Mouse (Mus musculus): ENCODE results near the gene Alpl.
A peak's percentile ranks its signal among the peaks of the same experiment; 100 is the strongest.

Alpl gene

DNA sequence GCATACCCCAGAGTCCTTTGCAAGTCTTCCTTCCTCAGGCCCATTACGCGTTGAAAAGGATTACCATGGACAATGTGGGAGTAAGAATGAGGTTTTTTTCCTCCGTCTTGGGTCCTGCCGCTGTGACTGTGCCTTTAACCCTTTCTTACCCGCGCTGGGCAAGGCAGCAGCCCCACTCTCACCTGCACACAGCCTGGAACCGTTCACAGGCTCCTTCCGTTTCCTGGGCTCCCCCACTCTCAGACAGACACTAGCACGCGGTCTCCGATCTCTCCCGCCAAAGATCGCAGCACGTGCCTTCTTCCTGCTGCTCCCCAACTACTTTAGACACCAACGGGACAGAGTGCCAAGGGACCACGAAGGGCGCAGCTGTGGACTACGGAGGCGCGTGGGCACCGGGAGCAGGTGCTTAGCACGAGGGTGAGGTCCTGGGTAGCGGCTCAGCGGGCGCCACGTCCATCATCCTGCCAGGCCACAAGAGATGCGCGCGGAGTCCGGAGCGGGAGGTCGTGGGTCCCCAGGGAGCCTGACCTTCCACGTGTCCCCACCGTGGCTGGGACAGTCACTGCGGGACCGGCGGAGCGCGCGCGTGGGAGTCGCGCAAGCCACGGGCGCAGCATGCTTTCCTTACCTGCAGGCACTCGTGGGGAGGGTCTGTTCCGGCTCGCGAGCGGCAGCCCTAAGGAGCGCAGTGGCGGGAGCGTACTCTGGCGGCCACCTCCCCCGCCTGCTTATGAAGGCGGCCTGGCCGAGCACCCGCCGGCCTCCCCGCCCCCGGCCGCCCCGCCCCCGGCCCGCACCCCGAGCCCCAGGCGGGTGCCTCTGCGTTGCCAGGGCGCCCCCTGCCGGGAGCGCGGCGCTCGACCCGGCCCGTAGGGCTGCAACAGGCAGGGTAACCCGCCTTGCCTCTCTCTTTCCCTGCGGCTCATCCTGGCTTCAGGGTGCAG is at the start of gene Alpl:
TSS of gene Alpl (minus strand) at position 774 of the 947 bp plus-strand sequence.
- no peak for DNase-seq (ENCODE audit: low read depth, low spot score)

- peak; percentile 72 for DNase-seq (ENCODE audit: low read depth, low spot score)
Measured at GRCm38 (mm10) chr4:137844656-137845055, 48.5 kb upstream of the Alpl start.

GRCm38 (mm10) chr4:137839452-137839851 is 43.3 kb upstream of the Alpl start:
- DNase-seq (ENCODE audit: low read depth, low spot score) = no peak

GRCm38 (mm10) chr4:137838791-137839190 is 42.6 kb upstream of the Alpl start:
- DNase-seq (ENCODE audit: low read depth, low spot score) = no peak

GRCm38 (mm10) chr4:137837792-137838191 is 41.6 kb upstream of the Alpl start:
- DNase-seq (ENCODE audit: low read depth, low spot score) = peak; percentile 86

DNA sequence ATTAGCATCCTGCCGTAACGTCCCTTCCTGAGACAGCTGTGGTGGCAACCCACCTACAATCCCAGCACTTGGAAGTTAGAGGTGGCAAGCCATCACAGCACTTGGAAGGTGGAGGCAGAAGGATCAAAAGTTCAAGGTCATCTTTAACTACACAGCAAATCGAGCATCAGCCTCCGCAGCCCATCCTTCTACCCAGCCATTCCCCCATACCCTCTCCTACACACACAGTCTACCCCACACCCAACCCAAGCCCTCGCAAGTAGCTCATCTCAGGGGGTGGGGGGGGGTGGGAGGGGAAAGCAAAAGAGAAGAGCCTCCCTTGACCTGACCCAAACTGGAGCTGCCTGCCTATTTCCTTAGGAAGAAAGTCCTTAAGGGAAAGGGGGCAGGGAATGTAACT is 40.6 kb upstream of the Alpl start:
- DNase-seq (ENCODE audit: low read depth, low spot score) = no peak

- DNase-seq (ENCODE audit: low read depth, low spot score) = peak; percentile 74
Measured at GRCm38 (mm10) chr4:137835624-137836337, 39.6 kb upstream of the Alpl start.

- no peak for DNase-seq (ENCODE audit: low read depth, low spot score)
Measured at GRCm38 (mm10) chr4:137831598-137831997, 35.4 kb upstream of the Alpl start.

DNA sequence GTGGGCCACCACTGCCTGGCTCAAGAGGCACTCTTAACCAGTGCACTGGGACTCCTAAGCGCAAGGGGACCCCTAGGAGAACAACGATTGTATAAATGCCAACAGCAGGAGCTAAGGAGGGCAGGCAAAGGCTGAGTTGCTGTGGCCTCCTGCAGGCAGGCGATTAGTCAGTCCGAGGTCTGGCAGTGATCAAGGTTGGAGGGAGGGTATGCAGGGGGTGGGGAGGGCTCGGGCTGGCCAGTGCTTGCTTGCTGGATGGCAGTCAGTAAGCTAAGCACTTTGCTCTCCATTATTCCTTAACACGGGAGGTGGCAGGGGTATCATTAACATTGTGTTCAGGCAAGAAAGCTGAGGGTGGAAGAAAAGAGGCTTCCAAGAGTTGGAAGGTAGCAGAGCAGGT is 34.2 kb upstream of the Alpl start:
- no peak for DNase-seq (ENCODE audit: low read depth, low spot score)

DNA sequence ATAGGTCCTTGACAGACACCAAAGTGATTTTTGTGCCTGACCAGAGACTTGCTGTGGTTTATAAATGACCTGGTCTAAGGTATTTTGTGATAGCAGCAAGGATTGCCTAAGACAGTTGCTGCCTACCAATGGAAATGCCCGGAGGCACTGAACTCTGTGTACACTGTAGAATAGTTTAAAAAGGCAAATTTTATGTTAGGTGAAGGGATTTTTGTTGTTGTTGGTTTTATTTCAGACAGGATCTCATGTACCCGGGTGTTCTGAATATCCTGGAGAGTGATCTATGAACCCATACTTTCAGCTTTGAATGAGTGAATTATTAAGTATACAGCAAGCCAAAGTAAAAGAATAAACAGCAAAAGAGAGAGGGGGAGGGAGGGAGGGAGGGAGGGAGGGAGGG is 28.7 kb upstream of the Alpl start:
- no peak for DNase-seq (ENCODE audit: low read depth, low spot score)

DNA sequence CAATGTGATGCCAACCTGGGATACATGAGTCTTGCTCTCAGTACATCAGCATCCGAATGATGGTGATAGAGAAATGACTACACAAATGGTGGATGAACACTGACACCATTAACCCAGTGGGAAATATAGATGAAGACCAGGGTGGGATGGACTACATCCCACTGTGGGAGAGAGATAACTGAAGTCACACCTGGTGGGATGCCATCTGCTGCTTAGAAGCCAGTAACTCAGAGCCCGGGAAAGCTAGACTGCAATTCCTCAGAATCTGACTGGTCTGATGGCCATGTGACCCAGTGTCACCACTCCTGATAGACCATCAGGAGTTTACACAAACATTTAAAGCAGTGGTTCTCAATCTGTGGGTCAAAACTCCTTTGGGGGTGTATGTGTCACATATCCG is 27.4 kb upstream of the Alpl start:
- no peak for DNase-seq (ENCODE audit: low read depth, low spot score)

GRCm38 (mm10) chr4:137822537-137822936 is 26.4 kb upstream of the Alpl start:
- no peak for DNase-seq (ENCODE audit: low read depth, low spot score)

DNA sequence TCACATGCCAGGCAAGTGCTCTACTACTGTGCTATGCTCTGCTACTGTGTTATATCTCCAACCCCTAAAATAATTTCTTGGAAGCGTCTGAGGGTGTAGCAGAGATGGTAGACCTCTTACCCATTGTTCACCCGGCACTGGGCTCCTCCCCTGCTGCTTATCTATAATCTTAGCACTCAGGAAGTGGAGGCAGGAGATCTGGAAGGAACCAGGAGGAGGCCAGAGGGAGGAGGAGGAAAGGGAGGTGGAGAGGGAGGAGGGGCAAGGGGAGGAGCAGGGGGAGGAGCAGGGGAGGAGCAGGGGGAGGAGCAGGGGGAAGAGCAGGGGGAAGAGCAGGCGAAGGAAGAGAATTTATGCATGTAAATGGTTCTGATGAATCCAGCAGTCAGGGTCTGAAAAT is 24.5 kb upstream of the Alpl start:
- DNase-seq (ENCODE audit: low read depth, low spot score) = no peak

- no peak for DNase-seq (ENCODE audit: low read depth, low spot score)
Measured at GRCm38 (mm10) chr4:137819487-137819886, 23.3 kb upstream of the Alpl start.

GRCm38 (mm10) chr4:137818341-137818740 is 22.2 kb upstream of the Alpl start:
- DNase-seq (ENCODE audit: low read depth, low spot score) = no peak

DNA sequence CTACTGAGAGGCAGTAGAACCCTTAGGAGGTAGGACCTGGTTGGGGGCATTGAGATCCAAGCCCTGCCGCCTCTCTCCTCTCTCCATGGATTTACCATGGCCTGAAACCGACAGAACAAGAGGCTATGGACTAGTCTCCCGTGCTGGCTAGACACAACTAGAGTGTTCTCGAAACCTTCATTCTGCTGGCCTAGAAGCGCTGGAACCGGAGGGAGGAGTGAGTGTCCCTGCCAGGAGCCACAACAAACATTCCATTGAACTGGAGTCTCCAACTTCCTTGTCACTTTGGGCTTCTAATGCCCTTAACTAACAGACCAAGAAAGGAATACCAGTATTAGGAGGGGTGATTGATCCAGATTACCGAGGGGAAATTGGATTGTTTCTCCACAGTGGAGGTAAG is 20.0 kb upstream of the Alpl start:
- no peak for DNase-seq (ENCODE audit: low read depth, low spot score)

DNA sequence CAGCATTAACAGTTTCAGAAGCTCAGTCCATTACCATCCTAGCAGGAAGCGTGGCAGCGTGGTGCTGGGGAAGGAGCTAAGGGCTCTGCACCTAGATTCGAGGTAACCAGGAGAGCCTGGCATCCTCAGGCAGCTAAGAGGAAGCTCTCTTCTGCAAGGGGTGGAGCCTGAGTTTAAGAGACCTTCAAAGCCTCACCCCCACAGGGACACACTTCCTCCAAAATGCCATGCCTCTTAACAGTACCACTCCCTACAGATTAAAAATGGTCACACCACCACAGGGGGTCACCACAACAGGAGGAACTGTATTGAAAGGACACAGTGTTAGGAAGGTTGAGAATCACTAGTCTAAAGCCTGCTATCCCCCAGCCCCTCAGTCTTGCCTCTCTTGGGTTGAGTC is 19.3 kb upstream of the Alpl start:
- DNase-seq (ENCODE audit: low read depth, low spot score) = no peak

- no peak for DNase-seq (ENCODE audit: low read depth, low spot score)
Measured at GRCm38 (mm10) chr4:137814140-137814539, 18.0 kb upstream of the Alpl start.

DNA sequence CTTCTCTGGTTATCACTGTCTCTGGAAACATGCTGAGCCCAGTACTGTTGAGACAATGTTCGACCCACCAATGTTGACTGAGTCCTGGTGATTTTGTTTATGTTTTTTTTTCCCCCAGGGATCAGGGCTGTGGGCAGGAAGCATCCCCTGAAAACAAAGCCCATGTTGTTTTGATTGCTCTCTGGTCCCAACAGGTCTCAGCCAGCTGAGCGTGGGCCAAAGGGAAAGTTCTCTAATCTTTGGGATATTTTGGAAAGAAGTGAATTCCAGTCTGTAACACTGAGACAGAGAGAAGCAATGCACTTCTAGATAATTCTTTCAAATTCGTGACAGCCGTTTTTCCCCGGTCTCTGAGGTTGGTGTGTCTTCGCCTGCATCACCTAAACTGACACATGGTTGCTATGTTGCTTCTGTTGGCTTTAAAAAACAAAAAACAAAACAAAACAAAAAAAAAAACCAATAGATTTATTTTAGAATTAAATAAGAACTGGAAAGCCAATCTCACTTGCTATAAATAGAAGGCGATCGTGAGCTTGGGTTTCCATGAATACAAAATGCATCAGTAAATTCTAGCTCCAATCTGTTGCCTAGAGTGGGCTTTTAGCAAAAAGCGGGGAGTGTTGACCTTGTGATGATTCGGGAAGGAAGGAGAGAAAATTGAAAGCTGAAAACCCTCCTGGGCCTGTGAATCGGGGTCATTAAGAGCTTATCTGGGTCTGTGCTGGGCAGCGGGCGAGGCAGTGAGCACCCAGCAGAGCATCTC is 16.9 kb upstream of the Alpl start:
- no peak for DNase-seq (ENCODE audit: low read depth, low spot score)

GRCm38 (mm10) chr4:137809999-137810398 is 13.8 kb upstream of the Alpl start:
- no peak for DNase-seq (ENCODE audit: low read depth, low spot score)

DNA sequence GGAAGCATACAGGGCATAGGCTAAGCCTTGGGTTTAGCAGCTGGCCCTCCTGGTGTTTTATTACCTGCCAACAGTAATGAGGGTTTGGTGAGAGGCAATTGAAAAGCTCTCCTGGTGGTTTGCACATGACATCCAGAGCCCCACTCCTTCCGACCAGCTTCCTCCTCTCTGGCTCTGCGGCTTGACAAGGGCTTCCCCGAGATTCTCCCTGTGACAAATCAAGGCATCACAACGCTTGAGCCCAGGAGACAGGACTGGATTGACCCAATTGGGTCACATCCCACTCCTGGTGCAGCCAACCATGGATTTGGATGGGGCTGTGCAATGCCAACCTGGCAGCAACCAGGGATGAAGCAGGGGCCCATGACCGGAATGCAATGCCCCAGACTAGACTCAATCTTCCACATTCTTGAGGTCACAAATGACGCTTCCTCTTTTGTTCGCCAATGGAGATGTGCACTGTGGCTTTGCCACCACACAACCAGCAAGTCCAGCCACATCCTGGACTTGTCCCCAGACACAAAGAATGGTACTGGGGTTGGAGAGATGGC is 11.2 kb upstream of the Alpl start:
- DNase-seq (ENCODE audit: low read depth, low spot score) = no peak

DNA sequence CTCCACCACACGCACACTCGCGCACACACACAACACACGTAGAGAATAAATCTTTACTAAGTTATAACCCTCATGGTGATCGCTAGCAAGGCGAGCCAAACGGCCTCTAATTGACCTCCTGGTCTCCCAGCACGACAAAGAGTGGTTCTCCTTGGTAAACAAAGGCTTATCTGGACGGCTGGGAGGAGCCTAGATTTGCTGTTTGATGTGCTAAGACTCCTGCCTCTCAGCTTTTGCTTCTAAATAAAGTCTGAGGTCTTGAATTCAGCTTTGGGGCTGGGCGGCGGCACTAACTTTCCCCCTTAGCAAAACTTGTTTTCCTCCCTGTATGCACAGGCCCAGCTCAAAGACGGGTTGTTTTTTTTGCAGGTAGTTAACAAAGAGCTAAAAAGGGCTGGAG is 5.0 kb upstream of the Alpl start:
- no peak for DNase-seq (ENCODE audit: low read depth, low spot score)

All from skeletal muscle tissue, adult 2 months (tissue).